Mouse (Mus musculus) lung, adult 2 months (tissue): Measurements from ENCODE around the gene Grm5. TPM values are rescaled to one million over a fixed set of nuclear protein-coding genes. Genes with fewer than 3 reads are reported as not detected.

ENCODE experiments used
- DNase-seq: peaks from one replicate; pipeline ENCODE4 v3.0.0; 2022
- H3K4me1 ChIP-seq: fragments of 200-500 bp; 2 replicates; pipeline ENCODE4 v1.6.1; 2011; ENCODE audit warnings: low read length; ENCODE audit not compliant: control insufficient read depth, insufficient read depth
- H3K4me3 ChIP-seq: fragments of 200-500 bp; replicated peaks from 2 replicates; pipeline ENCODE3; 2011; ENCODE audit warnings: low read depth, mild to moderate bottlenecking, control low read depth, low read length; ENCODE audit errors: extremely low read depth
- CTCF ChIP-seq: fragments of 200-500 bp; IDR thresholded peaks from 2 replicates; pipeline ENCODE4 v1.5.1; 2011; ENCODE audit warnings: mild to moderate bottlenecking, low read length, control low read depth; ENCODE audit not compliant: insufficient read depth
- POLR2A ChIP-seq: fragments of 200-500 bp; IDR thresholded peaks from 2 replicates; pipeline ENCODE4 v1.6.1; 2011; ENCODE audit warnings: low read depth, mild to moderate bottlenecking, control low read depth, low read length, borderline replicate concordance; ENCODE audit errors: extremely low read depth
- WGBS: fragments of 180-500 bp; shearing (Covaris S2); methylation state at CpG from one replicate; pipeline ENCODE4 v1.1.7; 2018; 5-methylcytosine and 5-hydroxymethylcytosine counted together
- polyA plus RNA-seq: library from polyadenylated mRNA; depleted of rRNA; stranded (reverse); fragments of >200 nt; gene quantifications from 2 replicates; pipeline ENCODE4 v1.2.3, GENCODE M21; 2012

The Grm5 gene
- polyA plus RNA-seq, 1 experiment = 0.02 TPM

- TF ChIP-seq CTCF (no peak), POLR2A (no peak)
- 53% methylated on average over 2 of the region's 2 CpGs for WGBS
- no peaks in the 10 kb centered on the region for H3K4me1 ChIP-seq
Measured at GRCm38 (mm10) chr7:87664041-87664440, 80.1 kb downstream of the Grm5 start.

DNA sequence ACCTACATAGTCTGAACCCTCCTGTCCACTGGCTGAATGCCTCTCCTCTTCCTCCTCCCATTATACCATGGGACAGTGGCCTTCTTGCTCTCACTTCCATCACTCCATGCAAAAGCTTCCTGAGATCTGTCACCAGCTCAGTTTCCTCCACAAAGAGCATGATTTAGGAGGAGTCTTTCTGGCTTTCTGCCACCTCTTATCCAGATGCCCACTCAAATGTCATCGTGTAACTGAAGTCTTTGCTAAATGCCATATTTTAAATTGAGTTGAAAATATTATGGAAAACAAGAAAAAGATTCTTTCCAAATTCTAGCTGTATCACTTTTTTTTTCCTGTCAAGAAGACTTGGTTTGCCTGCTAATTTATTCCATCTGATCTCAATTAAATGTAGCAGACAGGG is 132.4 kb downstream of the Grm5 start:
- DNase-seq = no peak
- WGBS = 26% methylated on average over 1 of the region's 1 CpGs
- TF ChIP-seq CTCF = no peak
- no peak for TF ChIP-seq POLR2A
- H3K4me3 ChIP-seq = no peak overlapping the region
- H3K4me1 ChIP-seq = no peaks in the 10 kb centered on the region

More at GRCm38 (mm10) chr7:87664041-87664440, 80.1 kb downstream of the Grm5 start:
- no peak for DNase-seq
- no peak overlapping the region for H3K4me3 ChIP-seq

DNA sequence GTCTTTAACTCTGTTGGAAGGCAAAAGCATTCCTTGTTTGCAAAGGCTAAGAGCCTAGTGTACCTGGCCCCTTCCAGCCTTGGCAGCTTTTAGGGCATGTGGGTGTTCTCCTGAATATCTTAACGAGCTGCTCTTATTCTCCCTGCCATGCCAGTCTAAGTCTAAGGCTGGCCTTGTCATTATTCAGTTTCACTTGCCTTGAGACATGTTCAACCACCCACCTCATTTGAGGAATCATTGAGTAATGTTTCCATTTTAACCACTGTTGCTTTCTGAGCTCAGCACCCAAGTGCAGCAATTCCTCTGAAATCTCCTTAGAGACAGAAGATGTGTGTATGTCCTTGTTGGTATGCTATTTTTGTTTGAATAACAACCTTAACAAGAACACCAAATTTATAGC is 134.7 kb downstream of the Grm5 start:
- 59% methylated on average over 1 of the region's 1 CpGs for WGBS
- Histone ChIP-seq H3K4me3 (no peak overlapping the region), H3K4me1 (no peaks in the 10 kb centered on the region)
- TF ChIP-seq POLR2A (no peak), CTCF (no peak)
- DNase-seq = no peak

- no peak for DNase-seq
- Histone ChIP-seq H3K4me3 (no peak overlapping the region), H3K4me1 (no peaks in the 10 kb centered on the region)
- TF ChIP-seq POLR2A (no peak), CTCF (no peak)
Measured at GRCm38 (mm10) chr7:87734511-87734910, 150.5 kb downstream of the Grm5 start.

- WGBS = 71% methylated on average over 2 of the region's 2 CpGs
- TF ChIP-seq POLR2A = no peak
- TF ChIP-seq CTCF = no peak
- Histone ChIP-seq H3K4me3 (no peak overlapping the region), H3K4me1 (no peaks in the 10 kb centered on the region)
- DNase-seq = no peak
Measured at GRCm38 (mm10) chr7:87761945-87762344, 178.0 kb downstream of the Grm5 start.

GRCm38 (mm10) chr7:87762376-87762775 is 178.4 kb downstream of the Grm5 start:
- Histone ChIP-seq H3K4me3 (no peak overlapping the region), H3K4me1 (no peaks in the 10 kb centered on the region)
- TF ChIP-seq POLR2A (no peak), CTCF (no peak)
- 39% methylated on average over 3 of the region's 3 CpGs for WGBS
- no peak for DNase-seq

DNA sequence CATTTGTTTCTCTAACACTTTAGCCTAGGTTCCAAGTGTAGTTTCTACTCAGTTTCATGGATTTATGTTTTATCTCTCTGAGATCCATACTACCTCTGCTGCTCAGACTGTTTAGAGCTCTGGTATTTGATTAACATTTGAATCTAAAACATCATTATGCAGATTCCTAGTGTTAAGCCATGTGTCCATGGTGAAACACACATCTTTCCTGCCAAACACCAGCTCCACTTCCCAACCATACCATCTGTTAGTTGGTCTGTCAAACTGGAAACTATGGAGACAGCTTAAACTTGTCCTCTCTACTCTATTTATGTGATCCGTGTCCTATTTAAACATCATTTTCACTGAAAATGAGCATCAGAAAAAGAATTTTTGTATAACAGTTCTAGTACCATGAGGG is 203.6 kb downstream of the Grm5 start:
- TF ChIP-seq POLR2A (no peak), CTCF (no peak)
- no peak for DNase-seq
- H3K4me1 ChIP-seq = no peaks in the 10 kb centered on the region
- WGBS = 80% methylated on average over 1 of the region's 1 CpGs
- no peak overlapping the region for H3K4me3 ChIP-seq

GRCm38 (mm10) chr7:87788963-87789362 is 205.0 kb downstream of the Grm5 start:
- no peak for DNase-seq
- TF ChIP-seq CTCF (no peak), POLR2A (no peak)
- H3K4me1 ChIP-seq = no peaks in the 10 kb centered on the region
- H3K4me3 ChIP-seq = no peak overlapping the region

- H3K4me3 ChIP-seq = no peak overlapping the region
- TF ChIP-seq CTCF = no peak
- no peak for TF ChIP-seq POLR2A
- H3K4me1 ChIP-seq = no peaks in the 10 kb centered on the region
- no peak for DNase-seq
- WGBS = 65% methylated on average over 4 of the region's 4 CpGs
Measured at GRCm38 (mm10) chr7:87793896-87794295, 209.9 kb downstream of the Grm5 start.

DNA sequence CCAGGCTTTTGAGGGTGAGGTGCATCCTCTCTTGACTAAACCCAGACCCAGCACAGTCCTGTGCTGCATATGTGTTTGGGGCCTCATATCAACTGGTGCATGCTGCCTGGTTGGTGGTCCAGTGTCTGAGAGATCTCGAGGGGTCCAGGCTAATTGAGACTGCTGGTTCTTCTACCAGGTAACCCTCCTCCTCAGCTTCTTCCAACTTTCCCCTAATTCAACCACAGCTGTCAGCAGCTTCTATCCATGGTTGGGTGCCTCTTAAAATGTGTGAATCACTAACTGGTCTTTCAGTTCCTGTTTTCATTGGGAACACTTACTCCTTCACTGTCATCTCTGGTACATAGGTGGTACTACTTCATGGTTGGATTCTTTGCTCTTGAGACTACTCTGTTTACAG is 240.9 kb downstream of the Grm5 start:
- DNase-seq = no peak
- Histone ChIP-seq H3K4me3 (no peak overlapping the region), H3K4me1 (no peaks in the 10 kb centered on the region)
- TF ChIP-seq CTCF (no peak), POLR2A (no peak)
- WGBS = 71% methylated on average over 1 of the region's 1 CpGs

GRCm38 (mm10) chr7:87834669-87835068 is 250.7 kb downstream of the Grm5 start:
- H3K4me3 ChIP-seq = no peak overlapping the region
- H3K4me1 ChIP-seq = no peaks in the 10 kb centered on the region
- TF ChIP-seq POLR2A (no peak), CTCF (no peak)
- DNase-seq = no peak
- WGBS = 76% methylated on average over 4 of the region's 4 CpGs

DNA sequence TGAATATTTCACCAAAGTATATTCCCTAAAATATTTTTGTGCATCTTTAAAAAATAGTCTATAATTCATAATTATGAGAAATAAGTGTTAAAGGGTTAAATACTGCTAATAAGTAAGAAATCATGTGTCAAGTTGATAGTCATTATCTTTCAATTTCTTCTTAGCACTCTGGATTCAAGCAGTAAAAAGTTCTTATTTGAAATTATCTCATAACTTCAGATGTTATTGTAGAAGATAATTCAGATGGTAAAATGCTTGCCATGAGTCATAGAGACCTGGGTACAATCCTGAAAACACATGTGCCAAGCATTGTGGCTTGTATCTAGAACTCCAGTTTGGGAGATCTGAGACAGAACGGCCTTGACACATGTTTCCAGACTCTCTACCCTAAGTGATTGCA is 254.6 kb downstream of the Grm5 start:
- WGBS = 87% methylated on average over 1 of the region's 1 CpGs
- TF ChIP-seq CTCF (no peak), POLR2A (no peak)
- Histone ChIP-seq H3K4me1 (no peaks in the 10 kb centered on the region), H3K4me3 (no peak overlapping the region)
- DNase-seq = no peak
